Mouse (Mus musculus) right cerebral cortex, adult 2 months (tissue): ENCODE data around the gene Vmn2r96.
"Not testable (repeated sequence)": the region's sequence is repeated elsewhere in the genome, so short reads cannot be mapped to it uniquely, and the experiment has no call there.

ENCODE experiments used
- DNase-seq, 2 experiments: peaks; one replicate each; pipeline ENCODE4 v3.0.0; 2021 to 2022; ENCODE audit warnings: low spot score in 2 of 2

The Vmn2r96 gene

GRCm38 (mm10) chr17:18572851-18573250 lies at the start of gene Vmn2r96:
Gene Vmn2r96, plus strand, starts transcription at chr17:18573151.
- DNase-seq = not testable (repeated sequence)

DNA sequence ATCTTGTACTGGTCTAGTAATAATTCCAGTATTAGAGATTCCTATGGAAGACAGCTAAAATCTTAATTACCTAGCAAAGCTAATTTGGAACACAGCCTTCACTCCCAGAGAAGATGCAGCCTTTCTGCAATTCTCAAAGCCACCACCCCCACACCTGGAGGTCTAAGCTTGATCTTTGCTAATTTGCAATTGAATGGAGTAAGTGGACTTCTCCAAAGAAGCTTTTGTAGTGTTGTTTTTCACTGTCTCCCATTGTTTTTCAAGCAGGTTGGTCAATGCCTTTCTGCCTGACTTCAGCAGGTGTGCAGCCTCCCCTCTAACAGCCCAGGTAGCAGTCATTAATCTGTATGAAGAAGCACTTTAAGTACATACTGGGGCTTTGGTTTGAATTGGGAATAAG lies 49.6 kb upstream of the Vmn2r96 start:
- DNase-seq = no peak

- DNase-seq = no peak
Measured at GRCm38 (mm10) chr17:18523991-18524390, 49.0 kb upstream of the Vmn2r96 start.

GRCm38 (mm10) chr17:18558212-18559158 lies 14.5 kb upstream of the Vmn2r96 start:
- DNase-seq = not testable (repeated sequence)

- DNase-seq = not testable (repeated sequence)
Measured at GRCm38 (mm10) chr17:18566186-18566585, 6.8 kb upstream of the Vmn2r96 start.

- not testable (repeated sequence) for DNase-seq
Measured at GRCm38 (mm10) chr17:18615151-18615550, 42.2 kb downstream of the Vmn2r96 start.

GRCm38 (mm10) chr17:18626532-18626931 lies 53.6 kb downstream of the Vmn2r96 start:
- DNase-seq = no peak
